Mouse (Mus musculus) cortical plate, adult 2 months (tissue): Measurements from ENCODE around the gene Kirrel3. TPM values are rescaled to one million over a fixed set of nuclear protein-coding genes. Genes with fewer than 3 reads are reported as not detected.

Source experiments
- H3K27ac ChIP-seq: fragments of 200-500 bp; 2 replicates; pipeline ENCODE4 v1.5.1; 2012; ENCODE audit warnings: low read length, control low read depth, inconsistent platforms; ENCODE audit not compliant: insufficient read depth
- H3K4me1 ChIP-seq: fragments of 200-500 bp; 2 replicates; pipeline ENCODE4 v1.6.1; 2011; ENCODE audit warnings: low read length; ENCODE audit not compliant: control insufficient read depth, insufficient read depth
- H3K4me3 ChIP-seq: fragments of 200-500 bp; 2 replicates; pipeline ENCODE4 v1.5.1; 2011; ENCODE audit warnings: mild to moderate bottlenecking, low read length, control low read depth; ENCODE audit not compliant: insufficient read depth
- CTCF ChIP-seq: fragments of 200-500 bp; IDR thresholded peaks from 2 replicates; pipeline ENCODE4 v1.5.1; 2011; ENCODE audit warnings: mild to moderate bottlenecking, control low read depth, low read length; ENCODE audit not compliant: insufficient read depth; ENCODE audit errors: extremely low read depth
- POLR2A ChIP-seq: fragments of 200-500 bp; IDR thresholded peaks from 2 replicates; pipeline ENCODE4 v1.6.1; 2011; ENCODE audit warnings: mild to moderate bottlenecking, low read length, control low read depth; ENCODE audit not compliant: insufficient read depth; ENCODE audit errors: extremely low read depth
- polyA plus RNA-seq: library from polyadenylated mRNA; depleted of rRNA; stranded (reverse); fragments of >200 nt; gene quantifications from 2 replicates; pipeline ENCODE4 v1.2.3, GENCODE M21; 2012

Kirrel3 gene
- polyA plus RNA-seq, 1 experiment = 23.1 TPM

GRCm38 (mm10) chr9:34962251-34962650, 476.6 kb downstream of the Kirrel3 start:
- Histone ChIP-seq H3K4me3 (no peak overlapping the region), H3K4me1 (peaks cover 2% of the 10 kb centered on the region; the same call in 1 of the 2 replicates), H3K27ac (no peak overlapping the region)
- TF ChIP-seq POLR2A (no peak), CTCF (no peak)

- no peak overlapping the region for H3K27ac ChIP-seq
- H3K4me3 ChIP-seq = no peak overlapping the region
- no peaks in the 10 kb centered on the region for H3K4me1 ChIP-seq
- TF ChIP-seq POLR2A (no peak), CTCF (no peak)
Measured at GRCm38 (mm10) chr9:34963593-34963992, 477.9 kb downstream of the Kirrel3 start.

GRCm38 (mm10) chr9:34964172-34965040, 478.7 kb downstream of the Kirrel3 start:
- no peak overlapping the region for H3K27ac ChIP-seq
- no peak for TF ChIP-seq CTCF
- TF ChIP-seq POLR2A = no peak
- no peaks in the 10 kb centered on the region for H3K4me1 ChIP-seq
- no peak overlapping the region for H3K4me3 ChIP-seq

- Histone ChIP-seq H3K4me3 (no peak overlapping the region), H3K4me1 (no peaks in the 10 kb centered on the region), H3K27ac (no peak overlapping the region)
- TF ChIP-seq POLR2A = no peak
- no peak for TF ChIP-seq CTCF
Measured at GRCm38 (mm10) chr9:34965041-34965415, 479.3 kb downstream of the Kirrel3 start.

DNA sequence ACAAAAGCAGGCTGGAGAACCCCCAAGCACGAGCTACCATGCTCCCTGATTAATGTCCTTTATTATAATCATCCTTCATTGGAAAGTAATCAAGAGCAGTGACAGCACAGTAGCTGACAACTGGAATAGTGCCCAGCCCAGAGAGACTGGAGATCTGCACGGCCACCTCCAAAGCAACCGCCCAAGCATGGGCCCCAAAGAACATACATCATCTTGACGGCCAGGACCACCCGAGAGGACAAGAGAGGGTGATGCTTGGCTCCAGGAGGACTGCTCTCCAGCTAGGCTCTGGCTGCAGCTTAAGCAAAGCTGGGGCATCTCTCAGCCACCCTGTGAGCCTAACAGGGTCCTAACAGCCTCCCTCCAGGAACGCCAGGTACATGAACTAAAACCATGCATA, 482.1 kb downstream of the Kirrel3 start:
- Histone ChIP-seq H3K27ac (no peak overlapping the region), H3K4me3 (no peak overlapping the region), H3K4me1 (no peaks in the 10 kb centered on the region)
- TF ChIP-seq POLR2A (no peak), CTCF (no peak)

GRCm38 (mm10) chr9:34969881-34970490, 484.3 kb downstream of the Kirrel3 start:
- H3K27ac ChIP-seq = no peak overlapping the region
- TF ChIP-seq POLR2A (no peak), CTCF (no peak)
- H3K4me1 ChIP-seq = no peaks in the 10 kb centered on the region
- H3K4me3 ChIP-seq = no peak overlapping the region

- Histone ChIP-seq H3K27ac (no peak overlapping the region), H3K4me1 (no peaks in the 10 kb centered on the region), H3K4me3 (no peak overlapping the region)
- no peak for TF ChIP-seq CTCF
- no peak for TF ChIP-seq POLR2A
Measured at GRCm38 (mm10) chr9:34974326-34974725, 488.6 kb downstream of the Kirrel3 start.

- no peak overlapping the region for H3K4me3 ChIP-seq
- H3K27ac ChIP-seq = no peak overlapping the region
- H3K4me1 ChIP-seq = no peaks in the 10 kb centered on the region
- TF ChIP-seq POLR2A = no peak
- TF ChIP-seq CTCF = no peak
Measured at GRCm38 (mm10) chr9:34975245-34975644, 489.6 kb downstream of the Kirrel3 start.

DNA sequence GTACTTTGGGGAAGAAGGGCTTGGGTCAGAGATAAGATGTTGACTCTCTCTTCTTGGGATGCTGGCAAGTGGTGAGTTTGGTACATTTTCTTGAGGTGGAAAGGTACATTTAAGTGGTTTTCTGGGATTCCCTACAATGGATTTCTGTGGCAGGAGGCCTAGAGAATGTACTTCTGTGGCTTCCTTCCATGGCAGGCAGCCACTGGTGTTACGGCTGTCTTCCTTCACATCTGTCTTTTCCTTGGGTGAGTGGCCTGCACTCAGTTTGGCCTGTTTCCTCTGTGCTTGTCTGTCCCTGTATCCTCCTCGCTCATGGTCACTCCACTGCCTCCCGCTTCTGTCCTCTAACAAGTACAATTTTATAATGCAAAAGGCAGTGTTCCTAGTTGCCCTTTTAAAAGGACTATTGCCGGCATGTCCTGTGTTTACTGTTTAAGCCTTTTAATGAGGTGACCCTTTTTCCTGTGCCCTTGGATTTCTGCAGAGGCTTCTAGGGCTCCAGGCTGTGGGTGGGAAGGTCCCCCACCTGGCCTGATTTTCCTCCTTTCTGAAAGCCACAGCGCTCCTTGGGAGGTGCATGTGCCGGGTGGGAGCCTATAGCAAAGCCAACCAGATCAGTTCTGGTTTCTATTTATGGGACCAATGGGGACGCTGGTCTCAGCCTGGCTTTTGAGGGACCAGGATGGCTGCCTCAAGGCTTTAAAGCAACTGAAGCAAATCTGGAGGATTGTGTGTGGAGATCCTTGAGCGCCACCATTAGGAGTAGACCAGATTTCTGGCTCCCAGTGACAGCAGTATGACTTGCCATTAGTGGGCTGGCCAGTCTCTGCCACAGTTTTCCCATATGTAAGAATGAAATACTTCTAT, 491.1 kb downstream of the Kirrel3 start:
- Histone ChIP-seq H3K4me1 (no peaks in the 10 kb centered on the region), H3K4me3 (no peak overlapping the region), H3K27ac (no peak overlapping the region)
- TF ChIP-seq POLR2A = no peak
- TF ChIP-seq CTCF = no peak

GRCm38 (mm10) chr9:34977700-34978099, 492.0 kb downstream of the Kirrel3 start:
- no peak overlapping the region for H3K27ac ChIP-seq
- no peaks in the 10 kb centered on the region for H3K4me1 ChIP-seq
- no peak for TF ChIP-seq POLR2A
- no peak for TF ChIP-seq CTCF
- H3K4me3 ChIP-seq = no peak overlapping the region
